Mouse (Mus musculus): ENCODE results near the gene Gpkow.
"Not testable (repeated sequence)": the region's sequence is repeated elsewhere in the genome, so short reads cannot be mapped to it uniquely, and the experiment has no call there.

The Gpkow gene

GRCm38 (mm10) chrX:7745429-7745828 lies 48.5 kb downstream of the Gpkow start:
- no peak for DNase-seq (ENCODE audit: low read depth, low spot score)

- DNase-seq (ENCODE audit: low read depth, low spot score), result no peak
Observed at GRCm38 (mm10) chrX:7750432-7751116, 53.6 kb downstream of the Gpkow start, which contains the start of gene Ccdc120. Gene Ccdc120 (minus strand): TSS chrX:7750905.

DNA sequence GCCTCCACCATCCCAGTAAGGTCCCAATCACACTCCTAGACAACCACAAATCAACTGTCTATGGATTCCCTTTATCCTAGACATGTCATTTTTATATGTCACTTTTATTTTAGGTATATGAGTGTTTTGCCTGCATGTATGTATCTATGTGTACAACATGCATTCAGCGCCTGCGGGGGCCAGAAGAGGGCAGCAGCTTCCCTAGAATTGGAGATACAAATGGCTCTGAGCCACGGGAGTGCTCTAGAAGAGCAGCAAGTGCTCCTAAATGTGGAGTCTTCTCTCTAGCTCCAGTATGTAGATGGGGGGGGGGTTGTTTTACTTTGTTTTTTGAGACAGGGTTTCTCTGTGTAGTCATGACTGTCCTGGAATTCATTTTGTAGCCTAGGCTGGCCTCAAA lies 56.7 kb downstream of the Gpkow start:
- not testable (repeated sequence) for DNase-seq (ENCODE audit: low read depth, low spot score)

Data from c-Kit-negative CD71-positive TER-119-positive erythroid progenitor cells, embryonic 14.5 days (primary cell).